Mouse (Mus musculus): ENCODE data around the gene Ccdc69.

Ccdc69 gene

GRCm38 (mm10) chr11:55008230-55008629 lies 69.7 kb downstream of the Ccdc69 start:
- DNase-seq (ENCODE audit: low spot score): no peak

- no peak for DNase-seq (ENCODE audit: low spot score)
Observed at GRCm38 (mm10) chr11:55005684-55006083, 72.2 kb downstream of the Ccdc69 start.

GRCm38 (mm10) chr11:55004970-55005502 lies 72.9 kb downstream of the Ccdc69 start:
- DNase-seq (ENCODE audit: low spot score): no peak

Measured in left cerebral cortex, adult 11 months (tissue).